Mouse (Mus musculus): Measurements from ENCODE around the gene Itga4.

The Itga4 gene

GRCm38 (mm10) chr2:79357835-79358234 is 102.6 kb downstream of the Itga4 start:
- peak; percentile 58 for DNase-seq

- peak; percentile 81 for DNase-seq
Observed at GRCm38 (mm10) chr2:79362029-79362428, 106.8 kb downstream of the Itga4 start.

GRCm38 (mm10) chr2:79363920-79364319 is 108.7 kb downstream of the Itga4 start:
- DNase-seq, result no peak

GRCm38 (mm10) chr2:79367451-79368450 is 112.5 kb downstream of the Itga4 start:
- DNase-seq, result no peak

- DNase-seq, result no peak
Observed at GRCm38 (mm10) chr2:79368661-79369060, 113.4 kb downstream of the Itga4 start.

GRCm38 (mm10) chr2:79369061-79369524 is 113.9 kb downstream of the Itga4 start:
- no peak for DNase-seq

GRCm38 (mm10) chr2:79369905-79370304 is 114.7 kb downstream of the Itga4 start:
- DNase-seq, result no peak

GRCm38 (mm10) chr2:79370711-79371312 is 115.6 kb downstream of the Itga4 start:
- peak; percentile 27 for DNase-seq

- DNase-seq, result no peak
Observed at GRCm38 (mm10) chr2:79371326-79372153, 116.3 kb downstream of the Itga4 start.

GRCm38 (mm10) chr2:79372154-79372467 is 116.9 kb downstream of the Itga4 start:
- no peak for DNase-seq

- DNase-seq, result no peak
Observed at GRCm38 (mm10) chr2:79372486-79373200, 117.4 kb downstream of the Itga4 start.

GRCm38 (mm10) chr2:79378346-79379086 is 123.3 kb downstream of the Itga4 start:
- no peak for DNase-seq

GRCm38 (mm10) chr2:79379087-79380041 is 124.1 kb downstream of the Itga4 start:
- peak; percentile 39 for DNase-seq
